Mouse (Mus musculus) frontal cortex, adult 2 months (tissue): ENCODE results near the gene Dusp5. TPM values are rescaled to one million over a fixed set of nuclear protein-coding genes. Genes with fewer than 3 reads are reported as not detected.
"Not testable (repeated sequence)": the region's sequence is repeated elsewhere in the genome, so short reads cannot be mapped to it uniquely, and the experiment has no call there.

Source experiments
- DNase-seq, 2 experiments: peaks; one replicate each; pipeline ENCODE4 v3.0.0; 2022; ENCODE audit warnings: low spot score in 1 of 2; ENCODE audit errors: extremely low spot score in 1 of 2
- polyA plus RNA-seq: library from polyadenylated mRNA; depleted of rRNA; stranded (reverse); fragments of >200 nt; gene quantifications from 2 replicates; pipeline ENCODE4 v1.2.3, GENCODE M21; 2012; rRNA removed

Gene Dusp5
- polyA plus RNA-seq, 1 experiment = 20.1 TPM

DNA sequence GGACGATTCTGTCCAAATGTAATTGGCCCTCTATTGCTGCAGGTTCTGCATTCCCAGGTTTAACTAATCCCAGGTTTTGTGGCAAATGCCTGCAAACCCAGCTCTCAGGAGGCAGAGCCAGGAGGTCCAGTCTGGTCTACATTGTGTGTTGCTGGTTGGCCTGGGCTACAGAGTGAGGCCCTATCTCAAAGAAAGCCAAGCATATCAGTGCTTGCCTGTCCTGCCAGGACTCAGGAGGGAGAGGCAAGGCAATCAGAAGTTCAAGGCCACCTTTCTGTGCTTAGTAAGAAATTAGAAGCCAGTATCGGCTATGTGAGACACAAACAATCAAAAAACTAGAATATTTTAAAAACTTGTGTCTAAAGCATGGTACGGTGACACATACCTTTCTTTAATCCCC is 44.2 kb downstream of the Dusp5 start:
- DNase-seq = no peak

DNA sequence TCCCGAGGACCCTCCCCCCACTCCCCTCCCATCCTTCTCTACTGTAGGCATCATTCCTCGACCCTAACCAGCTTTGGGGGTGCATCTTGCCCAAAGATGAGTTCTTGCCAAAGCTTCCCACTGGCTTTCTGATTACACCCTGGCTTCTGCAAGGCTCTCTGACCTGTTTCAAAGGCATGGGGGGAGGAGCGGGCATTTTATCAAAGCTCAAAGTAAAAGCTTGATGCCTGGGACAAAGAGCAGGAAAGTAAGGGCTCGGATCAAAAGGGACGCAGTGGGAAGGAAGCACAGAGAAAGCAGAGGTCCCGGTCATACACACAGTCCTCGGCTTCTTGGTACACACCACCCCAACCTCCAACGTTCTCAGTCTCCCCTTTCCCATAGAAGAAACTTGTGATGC is 45.2 kb downstream of the Dusp5 start:
- DNase-seq = no peak

DNA sequence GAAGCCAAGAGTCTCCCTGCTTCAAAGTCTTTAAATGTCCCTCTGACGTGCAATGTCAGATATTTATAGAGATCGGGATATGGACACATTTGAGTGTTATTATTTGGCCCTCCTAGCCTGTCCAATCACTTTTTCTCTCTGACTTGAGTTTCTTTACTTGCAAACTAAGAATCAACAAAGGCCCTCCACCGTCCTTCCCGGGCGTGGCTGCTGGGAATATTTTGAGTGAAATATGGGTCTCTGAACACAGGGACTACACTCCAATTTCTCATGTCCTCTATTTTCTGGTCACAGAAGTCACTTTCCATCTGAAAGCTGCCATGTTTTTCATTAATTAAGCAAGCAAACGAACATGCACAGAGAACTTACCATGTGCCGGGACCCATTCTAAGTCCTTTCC is 45.6 kb downstream of the Dusp5 start:
- no peak for DNase-seq

DNA sequence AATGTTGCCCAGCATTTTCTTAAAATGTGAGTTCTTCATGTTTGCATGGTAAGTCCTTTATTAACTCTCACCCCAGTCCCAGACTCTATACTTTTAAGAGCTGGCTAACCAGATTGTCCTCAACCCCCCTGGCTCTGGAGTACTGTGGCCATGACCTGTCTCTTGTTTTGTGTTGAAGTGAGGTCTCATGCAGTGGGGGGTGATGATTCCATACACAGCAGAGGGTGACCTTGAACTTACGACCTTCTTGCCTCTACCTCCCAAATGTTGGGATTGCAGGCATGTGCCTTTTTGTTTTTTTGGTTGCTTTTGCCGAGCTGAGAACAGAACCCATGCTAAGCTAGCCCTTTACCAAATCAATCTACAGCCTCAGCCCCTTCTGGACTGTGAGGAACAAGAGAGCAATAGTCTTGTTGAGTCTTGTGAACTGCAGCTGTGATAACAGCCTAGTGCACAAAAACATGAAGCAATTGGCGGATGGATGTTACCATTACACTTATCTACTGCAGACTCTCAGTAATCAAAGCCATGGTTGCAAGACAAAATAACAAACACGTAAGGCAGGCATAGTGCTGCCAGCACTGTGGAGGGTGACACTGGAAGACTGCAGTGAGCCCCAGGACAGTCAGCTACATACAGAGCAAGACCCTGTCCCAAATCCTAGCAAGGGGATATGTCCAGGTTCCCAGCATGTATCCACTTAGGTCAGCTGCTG is 46.5 kb downstream of the Dusp5 start:
- no peak for DNase-seq

DNA sequence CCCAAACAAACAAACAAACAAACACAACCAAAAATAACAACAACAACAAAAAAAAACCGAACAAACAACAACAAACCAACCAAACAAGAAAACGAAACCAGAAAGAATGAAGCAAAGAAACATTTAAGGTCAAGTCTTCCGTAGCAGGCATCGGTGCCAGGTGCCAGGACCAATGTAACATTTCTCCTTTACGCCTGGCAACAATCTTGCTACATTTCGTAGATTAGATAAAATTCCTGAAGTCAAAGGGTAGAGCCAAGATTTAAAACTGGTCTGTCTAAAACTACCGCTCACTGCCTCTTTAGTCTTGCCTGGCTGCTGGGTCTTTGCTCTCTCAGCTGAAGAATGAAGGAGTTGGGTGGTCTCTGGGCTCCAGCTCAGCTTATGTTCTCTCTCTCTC is 47.2 kb downstream of the Dusp5 start:
- no peak for DNase-seq

DNA sequence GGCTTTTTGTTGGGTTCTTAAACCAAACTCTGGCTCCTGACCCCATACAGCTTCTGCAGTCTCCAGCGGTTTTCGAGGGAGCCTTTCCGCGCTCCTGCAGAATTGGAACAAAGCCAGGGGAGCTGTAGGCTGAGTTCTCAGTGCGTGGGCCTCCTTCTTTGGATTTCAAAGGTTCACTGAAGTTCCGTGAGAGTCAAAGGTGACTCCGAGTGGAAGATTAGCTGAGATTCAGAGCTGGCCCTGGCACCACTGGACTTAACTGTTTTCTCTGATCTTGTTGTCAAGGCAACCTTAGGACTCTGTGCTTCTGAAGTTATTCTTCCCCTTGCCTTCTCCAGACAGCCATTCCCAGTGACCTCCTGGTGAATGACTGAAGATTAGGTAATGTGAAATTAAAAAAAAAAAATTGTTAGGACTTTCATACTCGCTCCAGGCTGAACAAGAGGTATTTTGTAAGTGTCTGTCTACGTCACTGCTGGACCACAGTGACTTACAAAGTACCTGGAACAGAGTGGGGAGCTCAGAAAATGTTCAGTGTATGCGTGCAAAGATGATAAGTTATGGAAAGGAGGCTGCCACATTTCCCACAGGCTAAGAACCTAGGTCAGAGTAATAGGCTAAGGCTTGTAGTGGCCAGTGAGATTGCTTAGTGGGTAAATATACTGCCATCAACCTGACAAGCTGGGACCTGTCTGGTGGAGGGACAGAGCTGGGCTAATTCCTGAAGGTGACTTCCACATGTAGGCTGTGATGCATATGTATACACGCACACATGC is 48.3 kb downstream of the Dusp5 start:
- no peak for DNase-seq

DNA sequence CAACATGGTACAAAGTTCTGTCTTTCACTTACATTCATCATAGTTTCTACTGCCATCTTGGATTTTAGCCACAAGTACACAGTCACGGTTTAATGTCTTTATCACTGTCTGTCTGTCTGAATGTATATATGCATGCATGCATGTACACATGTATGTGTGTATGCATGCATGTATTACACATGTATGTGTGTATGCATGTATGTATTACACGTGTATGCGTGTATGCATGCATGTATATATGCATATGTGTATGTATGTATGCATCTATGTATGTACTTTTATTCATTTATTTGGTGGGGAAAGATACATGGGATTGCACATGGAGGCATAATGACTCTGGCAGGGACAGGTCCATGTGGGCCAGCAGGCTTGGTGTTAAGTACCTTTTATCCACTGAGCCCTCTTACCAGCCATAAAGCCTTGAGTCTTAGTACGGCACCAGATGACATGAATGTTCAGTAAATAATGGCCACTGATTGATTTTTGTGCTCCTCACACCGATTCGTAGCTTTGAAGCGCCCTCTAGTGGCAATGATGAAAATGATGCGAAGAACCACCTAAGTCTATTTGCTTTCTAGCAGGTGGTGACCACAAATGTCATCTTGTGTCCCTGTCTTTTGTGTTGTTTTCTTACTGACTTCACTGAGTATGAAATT is 49.8 kb downstream of the Dusp5 start:
- peak in 1 of 2 experiments; percentile 84 for DNase-seq

DNA sequence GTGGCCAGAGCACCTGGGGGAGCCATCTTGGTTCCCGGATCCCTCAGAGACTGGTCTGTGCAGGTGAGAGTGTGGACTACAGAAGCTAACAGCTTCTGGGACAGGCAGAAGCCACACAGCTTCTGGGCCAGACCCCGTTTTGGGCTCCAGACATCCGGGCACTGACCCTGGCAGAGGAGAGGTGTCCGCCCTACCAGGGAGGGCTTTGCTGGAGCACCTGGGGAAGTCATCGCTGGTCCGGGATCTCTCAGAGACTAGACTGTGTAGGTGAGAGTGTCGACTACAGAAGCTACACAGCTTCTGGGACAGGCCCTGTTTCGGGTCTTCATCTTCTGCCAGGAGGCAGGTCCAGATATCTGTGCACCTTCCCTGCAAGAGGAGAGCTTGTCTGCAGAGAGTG is 51.4 kb downstream of the Dusp5 start:
- not testable (repeated sequence) for DNase-seq

DNA sequence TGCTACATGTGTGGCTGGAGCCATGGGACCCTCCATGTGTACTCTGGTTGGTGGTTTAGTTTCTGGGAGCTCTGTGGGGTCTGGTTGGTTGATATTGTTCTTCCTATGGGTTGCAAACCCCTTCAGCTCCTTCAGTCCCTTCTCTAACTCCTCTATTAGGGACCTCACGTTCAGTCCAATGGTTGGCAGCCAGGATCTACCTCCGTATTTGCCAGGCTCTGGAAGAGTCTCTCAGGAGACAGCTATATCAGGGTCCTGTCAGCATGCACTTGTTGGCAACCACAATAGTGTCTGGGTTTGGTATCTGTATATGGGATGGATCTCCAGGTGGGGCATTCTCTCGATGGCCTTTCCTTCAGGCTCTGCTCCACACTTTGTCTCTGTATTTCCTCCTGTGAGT is 58.8 kb downstream of the Dusp5 start:
- DNase-seq = not testable (repeated sequence)

DNA sequence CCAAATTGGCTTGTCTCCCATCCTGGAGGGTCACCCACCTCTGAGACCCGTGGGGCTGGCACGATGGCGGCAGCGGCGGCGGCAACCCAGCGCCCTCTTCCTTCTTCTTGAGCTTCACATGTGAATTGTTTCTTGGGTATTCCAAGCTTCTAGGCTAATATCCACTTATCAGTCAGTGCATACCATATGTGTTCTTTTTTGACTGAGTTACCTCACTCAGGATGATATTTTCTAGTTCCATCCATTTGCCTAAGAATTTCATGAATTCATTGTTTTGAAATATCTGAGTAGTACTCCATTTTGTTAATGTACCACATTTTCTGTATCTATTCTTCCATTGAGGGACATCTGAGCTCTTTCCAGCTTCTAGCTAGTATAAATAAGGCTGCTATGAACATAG is 60.1 kb downstream of the Dusp5 start, which contains the start of gene Nutf2-ps1:
Gene Nutf2-ps1 (minus strand): TSS at position 101 of the 400 bp plus-strand sequence.
- not testable (repeated sequence) for DNase-seq

Other genes with a start within 250 kb of the Dusp5 start
- gene Mxi1, start 218.6 kb upstream of the Dusp5 start, polyA plus RNA-seq = 76.6 and 85.8 TPM in 2 replicates
- not detected in 2 replicates for gene Gm10197, start 157.3 kb upstream of the Dusp5 start, polyA plus RNA-seq
- 26.3 and 29.4 TPM in 2 replicates for gene Smndc1, start 138.5 kb upstream of the Dusp5 start, polyA plus RNA-seq
- gene Nutf2-ps1, start 60.0 kb downstream of the Dusp5 start, polyA plus RNA-seq = 25.4 and 28.4 TPM in 2 replicates
- gene Smc3, start 71.3 kb downstream of the Dusp5 start, polyA plus RNA-seq = 33.8 and 37.6 TPM in 2 replicates
- 6.8 and 6.9 TPM in 2 replicates for gene Rbm20, start 148.2 kb downstream of the Dusp5 start, polyA plus RNA-seq